Mouse (Mus musculus) layer of hippocampus, postnatal 10 days (tissue): ENCODE measurements around the gene Snx21. TPM values are rescaled to one million over a fixed set of nuclear protein-coding genes. Genes with fewer than 3 reads are reported as not detected.
A peak's percentile ranks its signal among the peaks of the same experiment; 100 is the strongest.
"Not testable (repeated sequence)": the region's sequence is repeated elsewhere in the genome, so short reads cannot be mapped to it uniquely, and the experiment has no call there.

Experiments used
- DNase-seq, 2 experiments: peaks; one replicate each; pipeline ENCODE4 v3.0.0; 2021; ENCODE audit warnings: low spot score in 2 of 2
- total RNA-seq, 2 experiments: library from RNA; stranded (reverse); gene quantifications; 2 replicates each; pipeline ENCODE4 v1.2.3; 2021

Snx21 gene
- total RNA-seq, 2 experiments from 2014 or later = 41.3 to 43.6 TPM

DNA sequence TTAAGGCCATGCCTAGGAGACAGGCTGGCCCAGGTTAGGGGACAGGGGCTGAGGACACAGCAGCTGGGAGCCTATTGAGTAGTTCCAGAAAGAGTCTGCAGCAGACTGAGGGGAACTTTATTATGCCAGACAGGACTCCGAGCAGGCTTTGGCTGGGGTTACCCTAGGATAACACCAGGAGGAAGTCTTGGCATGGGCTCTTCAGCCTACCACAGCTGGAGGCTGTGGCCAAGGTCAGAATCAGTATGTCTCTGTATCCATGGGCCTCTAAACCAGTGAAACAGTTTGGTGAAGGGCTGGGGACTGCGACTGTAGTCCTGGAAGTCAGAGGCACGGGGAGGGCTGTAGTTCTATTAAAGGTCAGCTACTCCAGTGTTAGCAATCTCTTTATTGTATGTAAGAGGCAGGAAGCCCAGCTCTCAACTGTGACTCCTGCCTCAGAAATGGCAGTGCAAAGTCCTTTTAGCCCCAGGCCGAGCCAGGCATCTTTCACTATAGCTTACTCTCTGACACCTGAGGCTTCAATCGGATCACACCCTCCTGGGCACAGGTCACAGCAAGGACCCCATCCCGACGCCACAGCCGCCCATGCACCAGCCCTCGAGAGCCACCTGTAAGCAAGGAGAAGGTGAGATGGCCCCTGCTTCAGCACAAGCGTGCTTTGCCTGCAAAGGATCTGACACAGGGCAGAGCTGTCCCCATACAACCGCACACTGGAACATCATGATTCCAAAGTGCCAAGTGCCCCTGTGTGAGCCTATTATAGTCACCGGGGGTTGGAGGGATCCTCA lies 7.0 kb downstream of the Snx21 start:
- DNase-seq = no peak

DNA sequence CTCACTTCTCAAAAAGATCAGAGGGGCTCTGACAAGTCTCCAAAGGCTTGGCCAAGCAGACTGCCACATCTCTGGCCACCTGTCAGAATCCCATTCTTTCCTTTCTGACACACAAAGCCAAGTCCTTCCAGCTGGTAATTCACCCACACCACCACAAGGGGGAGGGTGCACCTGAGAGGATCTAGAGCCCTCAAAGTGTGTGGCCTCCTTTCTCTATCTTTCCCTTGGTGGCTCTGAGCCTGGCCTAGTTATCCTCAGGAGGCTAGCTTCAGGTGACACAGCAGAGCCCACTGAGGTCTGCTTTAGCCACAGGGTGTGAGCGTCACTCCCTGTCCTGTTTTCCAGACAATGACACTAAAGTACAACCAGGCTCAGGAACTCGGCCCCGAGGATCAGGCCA lies 7.6 kb downstream of the Snx21 start:
- peak; percentile 44 to 64 for DNase-seq

DNA sequence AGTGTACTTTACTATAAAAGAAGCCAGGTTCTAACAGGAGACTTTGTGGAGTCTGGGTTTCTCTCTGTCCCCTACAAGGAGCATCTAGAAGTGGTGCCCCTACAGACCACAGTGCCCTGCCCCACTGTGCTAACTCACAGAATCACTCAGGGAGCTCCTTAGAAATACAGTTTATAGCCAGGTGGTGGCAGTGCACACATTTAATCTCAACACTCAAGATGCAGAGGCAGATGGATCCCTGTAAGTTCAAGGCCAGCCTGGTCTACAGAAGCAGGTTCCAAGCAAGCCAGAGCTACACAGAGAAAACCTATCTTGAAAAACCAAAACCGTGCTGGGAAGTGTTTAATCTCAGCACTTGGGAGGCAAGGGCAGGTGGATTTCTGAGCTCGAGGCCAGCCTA lies 8.1 kb downstream of the Snx21 start:
- no peak for DNase-seq

DNA sequence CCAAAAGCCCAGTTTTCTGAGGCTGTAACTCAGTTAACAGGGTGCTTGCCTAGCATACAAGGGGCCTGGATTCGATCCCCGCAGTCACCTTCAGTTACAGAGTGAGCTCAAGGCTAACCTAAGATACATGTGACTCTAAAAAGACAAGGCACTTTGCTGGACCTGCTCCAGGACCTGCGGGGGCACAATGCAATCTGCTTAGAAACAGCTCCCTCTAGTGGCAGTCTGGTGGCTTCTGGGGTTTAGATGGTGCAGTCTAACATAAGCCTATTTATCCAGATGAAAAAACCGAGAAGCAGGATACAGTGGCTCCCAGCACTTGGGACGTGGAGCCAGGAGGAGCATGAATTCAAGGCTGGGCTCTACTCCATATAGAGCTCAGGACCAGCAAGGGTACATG lies 8.7 kb downstream of the Snx21 start:
- peak; percentile 80 to 88 for DNase-seq

DNA sequence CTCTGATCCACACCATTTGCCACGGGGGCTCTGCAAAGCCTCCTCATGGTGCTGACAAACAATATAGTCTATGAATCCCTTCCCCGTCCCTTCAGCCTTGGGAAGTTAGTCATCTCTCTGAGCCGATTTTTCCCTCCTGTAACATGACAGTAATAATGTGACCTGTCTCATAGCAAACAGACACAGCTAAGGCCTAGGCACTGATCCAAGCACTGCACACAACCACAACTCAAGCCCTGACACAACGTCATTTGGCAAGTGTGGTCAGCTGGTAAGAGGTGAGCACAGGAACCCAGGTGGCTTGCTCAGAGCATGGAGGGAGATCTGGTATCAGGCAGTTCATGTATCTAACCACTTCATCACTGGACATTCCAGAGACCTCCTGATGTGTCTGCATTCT lies 10.2 kb downstream of the Snx21 start:
- no peak for DNase-seq

DNA sequence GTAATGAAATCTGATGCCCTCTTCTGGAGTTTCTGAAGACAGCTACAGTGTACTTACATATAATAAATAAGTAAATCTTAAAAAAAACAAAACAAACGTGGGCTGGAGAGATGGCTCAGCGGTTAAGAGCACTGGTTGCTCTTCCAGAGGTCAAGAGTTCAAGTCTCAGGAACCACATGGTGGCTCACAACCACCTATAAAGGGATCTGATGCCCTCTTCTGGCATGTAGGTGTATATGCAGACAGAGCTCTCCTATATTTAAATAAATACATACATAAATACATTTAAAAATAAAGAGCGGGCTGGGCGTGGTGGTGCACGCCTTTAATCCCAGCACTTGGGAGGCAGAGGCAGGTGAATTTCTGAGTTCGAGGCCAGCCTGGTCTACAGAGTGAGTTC lies 12.9 kb downstream of the Snx21 start:
- not testable (repeated sequence) for DNase-seq

DNA sequence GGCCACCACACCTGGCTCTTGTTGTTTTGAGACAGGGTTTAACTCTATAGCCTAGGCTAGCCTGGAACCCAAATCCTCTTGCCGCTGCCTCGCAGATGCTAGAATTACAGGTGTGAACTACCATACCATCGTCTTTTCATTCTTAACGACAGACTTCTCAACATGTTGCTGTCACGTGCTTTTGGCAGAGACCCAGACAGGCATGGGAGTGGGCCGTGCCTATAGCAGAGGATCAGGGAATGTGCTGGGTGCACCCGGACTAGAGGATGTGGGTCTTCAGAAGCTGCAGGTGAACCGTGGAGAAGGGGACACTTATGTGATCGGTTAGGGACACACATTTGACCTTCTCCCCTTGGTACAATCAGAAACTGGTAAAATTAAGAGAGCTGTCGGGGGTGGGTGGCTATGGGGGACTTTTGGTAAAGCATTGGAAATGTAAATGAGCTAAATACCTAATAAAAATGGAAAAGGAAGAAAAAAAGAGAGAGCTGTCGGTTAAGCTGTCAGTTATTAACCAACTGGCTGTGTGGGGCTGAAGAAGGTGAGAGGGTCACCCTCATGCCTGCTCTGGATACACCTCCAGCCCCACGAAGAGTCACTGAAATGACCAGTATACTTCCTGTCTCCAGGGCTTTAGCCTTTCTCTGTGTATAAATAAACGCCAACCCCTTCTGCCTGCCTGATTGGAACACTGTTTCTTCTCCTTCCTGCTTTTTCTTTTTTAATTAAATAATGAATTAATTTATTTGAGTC lies 14.8 kb downstream of the Snx21 start:
- DNase-seq = no peak

DNA sequence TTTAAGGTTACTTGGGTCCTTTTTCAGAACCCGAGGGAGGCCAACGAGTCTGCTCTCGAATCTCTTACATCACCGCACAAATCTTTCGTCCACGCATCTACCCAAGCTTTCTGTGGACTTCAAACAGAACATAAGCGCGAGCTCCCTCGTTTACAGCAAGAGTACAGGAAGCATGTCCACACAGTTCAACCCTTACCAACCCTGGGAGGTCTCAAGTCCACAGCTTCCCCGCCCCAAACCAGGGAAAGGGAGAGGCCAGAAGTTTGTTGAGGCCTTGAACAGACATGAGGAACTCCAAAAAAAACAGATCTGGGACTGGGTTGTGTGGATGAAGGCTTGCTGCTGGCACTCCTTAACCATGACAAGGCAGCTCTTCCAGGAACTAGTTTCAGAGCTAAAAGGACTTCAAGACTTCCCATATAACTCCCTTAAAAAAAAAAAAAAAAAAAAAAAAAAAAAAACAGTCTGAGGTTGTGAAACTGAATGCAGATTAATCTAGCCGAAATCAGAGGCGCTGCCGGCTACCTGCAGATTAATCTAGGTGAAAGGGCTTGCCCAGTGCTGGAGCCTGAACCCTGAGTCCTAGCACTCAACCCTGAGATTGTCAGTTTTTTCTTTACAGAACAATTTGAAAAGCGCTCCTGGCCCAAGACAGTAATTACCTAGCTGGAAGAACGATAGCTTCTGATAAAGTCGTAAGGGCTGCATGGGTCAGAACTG lies 17.7 kb downstream of the Snx21 start:
- no peak for DNase-seq

DNA sequence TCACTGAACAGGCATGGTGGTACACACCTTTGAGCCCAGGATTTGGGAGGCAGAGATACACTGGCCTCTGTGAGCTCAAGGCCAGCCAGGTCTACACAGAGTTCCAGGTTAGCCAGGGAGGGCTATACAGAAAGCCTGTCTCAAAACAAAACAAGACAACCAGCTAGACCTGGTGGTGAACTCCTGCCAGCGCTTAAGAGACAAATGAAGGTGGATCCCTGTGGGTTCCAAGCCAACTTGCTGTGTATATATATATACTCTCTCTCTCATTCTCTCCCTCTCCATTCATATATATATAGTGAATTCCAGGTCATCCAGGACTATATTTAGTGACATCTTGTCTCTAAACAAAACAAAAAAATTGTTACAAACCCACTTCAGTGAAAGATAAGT lies 18.3 kb downstream of the Snx21 start:
- DNase-seq = no peak

DNA sequence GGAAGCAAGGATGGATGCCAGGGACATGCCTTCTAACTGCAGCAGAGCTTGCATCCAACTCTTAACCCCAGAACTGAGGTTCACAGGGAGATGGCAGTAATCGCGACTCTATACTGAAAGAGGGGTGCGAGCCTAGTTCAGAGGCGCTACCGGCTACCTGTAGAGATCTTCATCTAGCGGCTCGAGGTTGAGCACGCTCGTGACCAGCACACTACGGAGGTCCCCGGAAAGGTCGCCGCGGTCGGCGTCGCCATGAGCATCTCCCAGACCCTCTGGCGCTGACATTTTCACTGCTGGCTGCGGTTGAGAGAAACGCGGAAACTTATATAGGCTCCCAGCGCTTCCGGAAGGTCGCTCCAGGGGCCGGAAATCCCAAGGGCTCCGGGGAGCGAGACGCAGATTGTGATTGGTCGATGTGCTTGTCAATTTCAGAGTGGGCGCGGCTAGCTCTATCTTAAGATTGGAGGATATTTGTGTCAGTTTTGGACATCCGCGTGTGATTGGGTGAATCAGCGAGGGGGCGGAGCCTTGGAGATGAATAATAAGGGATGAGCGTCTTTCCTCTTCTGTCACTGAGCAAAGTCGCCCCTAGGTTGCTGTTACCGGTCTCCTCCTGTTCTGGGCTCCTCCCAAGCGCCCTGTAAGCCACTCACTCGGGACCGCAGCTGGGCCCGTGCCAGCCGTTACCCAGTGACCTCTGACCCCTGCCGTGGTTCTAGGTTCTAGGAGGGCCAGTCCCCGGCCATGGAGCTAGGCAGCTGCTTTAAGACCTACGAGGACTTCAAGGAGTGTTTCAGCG lies 19.1 kb downstream of the Snx21 start, which contains the start of the genes Acot8 and Zswim3:
Acot8 (minus strand) TSS at position 350 of the 799 bp plus-strand sequence.
Zswim3 (plus strand) TSS at position 566 of the 799 bp plus-strand sequence.
- DNase-seq = peak; percentile 100

DNA sequence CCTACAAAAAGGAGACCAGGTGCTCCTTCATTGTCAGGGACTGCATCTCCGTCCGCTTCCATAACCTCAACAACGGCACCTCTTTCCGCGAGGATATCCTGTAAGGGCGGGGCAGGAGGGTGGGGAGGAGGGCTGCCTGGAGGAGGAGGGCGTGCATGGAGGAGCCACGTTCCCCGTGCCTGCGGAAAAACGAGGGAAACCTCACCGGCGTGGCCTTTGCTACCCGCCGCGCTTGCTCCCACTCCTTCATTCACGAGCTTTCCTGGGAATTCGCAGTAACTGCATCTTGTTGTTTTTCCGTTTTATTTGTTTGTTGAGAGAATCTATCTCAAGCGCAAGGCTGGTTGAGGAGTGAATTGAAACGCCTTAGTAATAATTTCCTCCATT lies 19.7 kb downstream of the Snx21 start:
- DNase-seq = no peak

DNA sequence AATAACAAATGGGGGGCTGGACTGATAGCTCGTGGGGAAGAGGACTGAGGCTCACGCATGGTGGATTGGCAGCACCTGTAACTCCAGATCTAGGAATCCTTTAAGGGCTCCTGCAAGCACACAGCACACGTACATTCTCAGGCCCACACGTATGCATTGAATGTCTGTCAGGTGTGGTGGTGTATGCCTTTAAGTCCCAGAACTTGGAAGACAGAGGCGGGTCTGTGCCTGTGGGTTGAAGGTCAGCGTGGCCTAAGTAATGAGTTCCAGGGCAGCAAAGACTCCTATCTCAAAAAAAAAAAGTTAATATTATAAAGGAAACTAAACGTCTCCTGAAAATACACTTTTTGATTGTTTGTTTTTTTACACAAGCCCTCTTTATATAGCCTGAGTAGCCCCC lies 21.0 kb downstream of the Snx21 start:
- DNase-seq = no peak

DNA sequence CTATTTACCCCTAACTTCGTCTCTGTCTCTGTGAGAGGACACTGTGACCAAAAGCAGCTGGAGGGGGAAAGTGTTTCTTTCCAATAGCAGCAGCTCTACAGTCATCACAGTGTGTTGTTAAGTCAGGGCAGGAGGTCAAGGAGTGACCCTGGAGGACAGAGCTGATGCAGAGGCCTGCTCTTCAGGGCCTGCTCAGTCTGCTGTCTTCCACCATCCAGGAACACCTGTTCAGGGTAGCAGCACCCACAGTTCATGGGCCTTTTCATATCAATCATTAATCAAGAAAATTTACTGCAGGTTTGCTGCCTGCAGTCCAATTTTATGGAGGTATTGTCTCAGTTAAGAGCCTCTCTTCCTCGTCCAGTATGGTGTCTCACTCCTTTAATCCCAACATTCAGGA lies 27.9 kb downstream of the Snx21 start:
- DNase-seq = no peak

DNA sequence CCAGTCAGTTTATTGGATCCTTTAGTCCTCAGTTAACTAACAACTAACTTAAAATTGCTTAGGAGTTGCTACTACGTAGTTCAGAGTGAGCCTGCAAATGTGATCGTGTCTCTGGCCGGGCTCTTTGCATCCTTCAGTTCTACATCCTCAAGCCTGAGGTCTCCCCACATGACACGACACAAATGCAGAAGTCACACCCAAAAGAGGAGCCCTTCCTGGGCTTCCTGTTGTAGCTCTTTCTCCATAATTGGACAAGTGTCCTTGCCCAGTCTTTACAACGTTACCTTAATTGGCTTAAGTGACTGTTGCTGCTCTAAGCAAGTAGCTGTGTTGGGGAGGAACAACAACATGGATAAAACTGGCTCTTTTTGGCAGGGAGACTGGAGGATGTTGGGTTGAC lies 29.7 kb downstream of the Snx21 start:
- DNase-seq = no peak

DNA sequence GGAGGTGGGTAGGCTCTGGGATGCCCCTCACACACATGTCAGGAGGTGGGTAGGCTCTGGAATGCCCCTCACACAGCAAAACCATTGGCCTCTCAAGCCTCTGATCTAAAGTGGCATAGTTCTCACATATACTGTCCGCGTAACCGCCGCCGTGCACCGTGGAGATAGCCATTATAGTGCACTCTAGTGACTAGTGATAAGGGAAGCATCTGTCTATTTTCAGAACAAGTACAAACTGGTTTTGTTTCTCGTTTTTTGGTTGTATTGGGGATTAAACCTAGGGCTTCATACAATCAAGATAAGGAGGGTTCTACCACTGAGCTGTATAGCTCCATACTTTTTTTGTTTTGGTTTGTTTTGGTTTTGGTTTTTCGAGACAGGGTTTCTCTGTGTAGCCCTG lies 30.2 kb downstream of the Snx21 start:
- DNase-seq = no peak

DNA sequence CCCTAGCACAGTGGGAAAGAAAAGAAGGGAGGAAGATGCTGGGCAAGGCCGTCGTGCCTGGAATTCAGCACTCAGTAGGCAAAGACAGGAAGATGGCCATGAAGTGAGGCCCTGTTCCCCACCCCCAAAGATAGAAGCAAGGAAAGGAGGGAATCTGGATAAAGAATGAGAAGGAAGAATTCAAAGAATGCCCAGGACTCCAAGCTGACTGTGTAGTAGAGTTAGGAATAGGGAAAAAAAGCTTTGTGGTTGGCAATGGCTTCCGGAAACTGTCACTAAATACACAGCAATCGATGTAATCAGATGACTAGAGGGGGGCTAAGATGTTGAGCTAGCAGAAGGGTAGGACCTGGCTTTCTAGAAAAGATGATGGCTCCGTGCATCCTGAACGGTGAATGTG lies 31.6 kb downstream of the Snx21 start:
- DNase-seq = no peak

DNA sequence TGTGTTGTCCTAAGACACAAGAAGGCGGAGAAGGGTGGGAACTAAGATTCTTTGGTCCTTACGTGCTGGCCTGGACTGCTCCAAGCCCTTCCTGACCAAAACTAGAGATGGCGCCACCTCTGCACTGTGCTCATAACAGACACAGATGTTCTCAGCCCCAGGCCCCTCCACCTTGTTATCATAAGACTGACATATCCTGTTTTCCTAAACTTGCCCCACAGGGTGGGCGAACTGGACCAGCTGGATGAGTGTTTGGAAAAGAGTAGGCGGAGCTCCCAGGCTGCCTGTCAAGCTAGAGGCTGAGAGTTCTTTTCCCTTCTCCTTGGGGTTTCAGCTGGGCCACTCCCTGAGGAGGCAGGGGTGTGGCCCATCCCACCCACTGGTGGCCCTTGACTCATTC lies 32.1 kb downstream of the Snx21 start:
- no peak for DNase-seq

DNA sequence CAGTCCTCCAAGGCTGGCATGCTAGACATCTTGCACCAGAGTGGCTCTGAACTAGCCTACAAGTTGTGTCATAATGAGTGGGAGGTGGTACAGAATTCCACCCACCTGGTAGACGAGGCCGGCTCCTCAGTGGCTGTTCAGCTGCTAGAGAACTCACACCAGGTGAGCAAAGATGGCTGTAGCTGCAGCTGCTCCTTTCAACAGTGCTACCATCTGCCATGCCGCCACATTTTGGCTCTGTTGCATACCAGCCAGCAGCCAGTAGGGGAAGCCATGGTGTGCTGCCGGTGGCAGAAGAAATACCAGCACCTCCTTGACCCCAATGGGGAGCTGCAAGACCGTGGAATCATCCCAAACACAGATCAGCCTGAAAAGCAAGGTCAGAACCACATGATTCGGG lies 35.4 kb downstream of the Snx21 start:
- no peak for DNase-seq

DNA sequence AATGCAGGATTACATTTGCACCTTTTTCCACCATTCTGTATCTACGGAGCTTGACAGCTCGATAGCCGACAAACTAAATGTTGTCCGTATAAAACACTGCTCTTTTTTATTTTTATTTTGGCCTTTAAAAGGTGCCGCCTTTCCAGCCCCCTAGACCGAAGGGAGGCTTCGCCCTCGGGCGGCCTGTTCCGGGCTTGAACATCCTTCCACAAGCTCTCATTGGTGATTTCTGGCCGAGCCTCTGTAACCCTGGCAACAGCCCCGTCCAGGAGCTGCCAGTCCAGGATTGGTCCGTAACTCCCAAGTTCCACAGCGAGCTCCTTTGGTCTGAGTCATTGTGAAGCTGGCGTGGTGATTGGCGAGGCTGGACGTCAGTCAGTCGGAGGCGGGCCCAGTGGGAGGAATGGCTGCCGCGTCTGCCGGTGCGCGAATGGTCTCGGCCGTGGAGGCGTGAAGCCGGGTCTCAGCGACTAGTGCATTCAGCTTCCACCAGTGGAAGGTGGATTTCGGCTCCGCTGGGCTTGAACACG lies 37.1 kb downstream of the Snx21 start, which contains the start of gene Zswim1:
Zswim1 (plus strand) TSS at position 51 of the 530 bp plus-strand sequence.
- DNase-seq = peak; percentile 100

DNA sequence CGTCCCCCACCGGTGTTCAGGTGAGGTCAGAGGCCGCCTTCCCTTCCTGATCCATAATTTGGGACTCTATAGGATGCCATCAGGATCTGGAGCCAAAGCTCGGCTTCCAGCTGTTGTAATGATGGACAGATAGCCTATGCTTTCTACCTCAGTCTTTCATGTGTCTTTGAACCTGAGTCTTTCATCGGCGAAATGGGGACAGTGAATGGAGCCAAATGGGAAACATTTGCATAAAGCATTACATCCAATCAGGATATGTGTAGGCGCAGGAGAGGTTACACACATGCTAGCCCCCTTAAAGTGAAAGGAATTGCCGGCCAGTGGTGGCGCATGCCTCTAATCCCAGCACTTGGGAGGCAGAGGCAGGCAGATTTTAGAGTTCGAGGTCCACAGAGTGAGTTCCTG lies 37.6 kb downstream of the Snx21 start:
- peak in 1 of 2 experiments; percentile 27 for DNase-seq

DNA sequence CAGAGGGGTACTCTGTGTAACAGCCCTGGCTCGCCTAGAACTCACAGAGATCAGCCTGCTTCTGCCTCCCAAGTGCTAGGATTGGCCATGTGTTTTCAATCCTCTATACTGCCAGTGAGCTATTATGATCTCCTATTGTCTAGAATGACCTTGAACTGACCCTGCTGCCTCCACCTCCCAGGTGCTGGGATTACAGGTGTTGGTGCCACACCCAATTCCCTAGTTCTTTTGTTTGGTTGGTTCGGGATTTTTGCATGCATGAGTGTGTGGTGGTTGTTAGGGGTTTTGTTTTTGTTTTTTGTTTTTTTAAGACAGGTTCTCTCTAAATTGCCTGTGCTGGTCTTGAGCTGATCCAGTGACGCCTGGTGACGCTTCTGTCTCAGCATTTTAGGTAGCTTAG lies 38.3 kb downstream of the Snx21 start:
- no peak for DNase-seq
